Mouse (Mus musculus): ENCODE measurements around the gene Cntrl. TPM values are rescaled to one million over a fixed set of nuclear protein-coding genes. Genes with fewer than 3 reads are reported as not detected.

Cntrl gene
- total RNA-seq, 1 experiment: 22.3 TPM

DNA sequence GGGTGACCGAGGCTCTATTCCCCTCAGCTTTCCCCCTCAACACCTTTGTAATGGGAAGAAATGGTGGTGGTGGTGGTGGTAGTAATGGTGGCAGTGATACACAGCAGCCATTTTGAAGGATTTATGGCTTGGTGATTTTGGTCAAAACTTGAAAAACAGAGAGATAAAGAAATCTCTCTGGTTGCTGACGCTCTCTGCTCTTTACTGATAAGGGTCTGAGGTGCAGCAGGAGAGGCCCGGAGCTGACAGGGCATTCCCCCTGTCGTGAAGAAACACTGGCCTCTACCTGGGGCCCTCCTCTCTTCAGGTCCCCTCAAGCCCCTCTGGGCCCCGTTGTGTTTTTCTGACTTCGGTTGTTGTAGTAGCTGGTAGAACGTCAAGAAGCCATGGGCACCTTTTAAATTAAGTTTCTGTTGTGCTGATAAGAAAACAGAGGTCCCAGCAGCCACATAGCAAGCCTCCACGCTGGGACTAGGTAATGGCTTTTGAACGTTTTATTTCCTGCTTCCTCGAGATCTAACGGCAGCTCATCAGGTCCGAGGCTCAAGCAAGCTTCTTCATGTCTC, 104.1 kb downstream of the Cntrl start:
- TF ChIP-seq ZC3H11A (IDR thresholded peaks at IDR 0.05; ENCODE audit: borderline replicate concordance, low read depth, low read length) (no peak), ZNF384 (IDR thresholded peaks at IDR 0.05; ENCODE audit: low read depth, low read length) (no peak), HCFC1 (IDR thresholded peaks at IDR 0.05; ENCODE audit: borderline replicate concordance, insufficient read depth, low read length) (no peak), MAFK (IDR thresholded peaks at IDR 0.05; ENCODE audit: insufficient read depth, low read depth, low read length) (no peak), CHD2 (IDR thresholded peaks at IDR 0.05; ENCODE audit: low read depth, low read length) (no peak)
- in situ Hi-C loops (cut with MboI; ENCODE audit: low sequenced_read_pairs in 2 of 2, unreplicated experiment in 2 of 2): no loop called here
- no peak overlapping the region for H3K27ac ChIP-seq (ENCODE audit: insufficient read depth, low read depth, low read length, poor library complexity, severe bottlenecking)
- no peaks in the 10 kb centered on the region for H3K4me1 ChIP-seq (ENCODE audit: control insufficient read depth in 2 of 2, insufficient read depth in 2 of 2, low read length in 2 of 2, poor library complexity in 1 of 2)
- no peaks in the 10 kb centered on the region for H3K36me3 ChIP-seq (ENCODE audit: control insufficient read depth, insufficient read depth, low read length, poor library complexity, severe bottlenecking)
- H3K4me3 ChIP-seq (ENCODE audit: insufficient read depth in 1 of 2, low read depth in 1 of 2, low read length in 2 of 2, poor library complexity in 1 of 2, severe bottlenecking in 1 of 2): no peak overlapping the region
- no peak for DNase-seq (ENCODE audit: low read depth, low spot score)
- no peaks in the 10 kb centered on the region for H3K9me3 ChIP-seq (ENCODE audit: control insufficient read depth, insufficient read depth, low read depth, low read length)
- H3K9ac ChIP-seq (ENCODE audit: insufficient read depth, low read depth, low read length, poor library complexity, severe bottlenecking): no peak overlapping the region

DNA sequence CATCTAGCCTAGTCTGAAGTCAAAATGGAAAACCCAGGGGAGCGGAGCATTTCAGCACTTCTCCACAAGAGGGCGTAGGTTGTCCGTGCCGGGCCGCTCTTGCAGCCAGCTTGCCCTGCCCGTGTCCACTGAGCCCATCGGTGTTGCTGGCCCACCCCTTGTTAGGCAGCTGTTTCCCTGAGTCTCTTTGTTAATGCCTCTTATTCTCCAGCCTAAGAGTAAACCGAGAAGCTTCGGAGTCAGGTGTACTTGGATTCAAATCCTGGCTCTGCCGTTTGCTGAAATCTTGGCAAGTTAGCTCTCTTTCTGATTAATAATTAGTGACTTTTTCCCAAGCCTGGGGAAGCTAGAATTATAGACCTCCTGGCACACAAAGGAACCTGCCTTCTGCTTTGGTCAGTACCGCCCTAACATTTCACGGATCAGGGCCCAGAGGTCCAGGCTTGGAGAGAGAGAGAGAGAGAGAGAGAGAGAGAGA, 105.6 kb downstream of the Cntrl start:
- Histone ChIP-seq H3K4me3 (ENCODE audit: insufficient read depth in 1 of 2, low read depth in 1 of 2, low read length in 2 of 2, poor library complexity in 1 of 2, severe bottlenecking in 1 of 2) (peak overlapping the region in 1 of 2 experiments; percentile 22; a peak in 1 of 4 replicates), H3K9me3 (ENCODE audit: control insufficient read depth, insufficient read depth, low read depth, low read length) (no peaks in the 10 kb centered on the region), H3K36me3 (ENCODE audit: control insufficient read depth, insufficient read depth, low read length, poor library complexity, severe bottlenecking) (no peaks in the 10 kb centered on the region), H3K9ac (ENCODE audit: insufficient read depth, low read depth, low read length, poor library complexity, severe bottlenecking) (no peak overlapping the region), H3K4me1 (ENCODE audit: control insufficient read depth in 2 of 2, insufficient read depth in 2 of 2, low read length in 2 of 2, poor library complexity in 1 of 2) (0 out of 4 replicates have a peak, but pooled peaks cover 0 to 2% of the 10 kb centered on the region in 2 experiments), H3K27ac (ENCODE audit: insufficient read depth, low read depth, low read length, poor library complexity, severe bottlenecking) (no peak overlapping the region)
- DNase-seq (ENCODE audit: low read depth, low spot score): peak; percentile 56
- TF ChIP-seq ZC3H11A (IDR thresholded peaks at IDR 0.05; ENCODE audit: borderline replicate concordance, low read depth, low read length): peak; percentile 83; the same call in 1 of the 2 replicates
- no peak for TF ChIP-seq ZNF384 (IDR thresholded peaks at IDR 0.05; ENCODE audit: low read depth, low read length)
- in situ Hi-C loops (cut with MboI; ENCODE audit: low sequenced_read_pairs in 2 of 2, unreplicated experiment in 2 of 2): no loop called here

DNA sequence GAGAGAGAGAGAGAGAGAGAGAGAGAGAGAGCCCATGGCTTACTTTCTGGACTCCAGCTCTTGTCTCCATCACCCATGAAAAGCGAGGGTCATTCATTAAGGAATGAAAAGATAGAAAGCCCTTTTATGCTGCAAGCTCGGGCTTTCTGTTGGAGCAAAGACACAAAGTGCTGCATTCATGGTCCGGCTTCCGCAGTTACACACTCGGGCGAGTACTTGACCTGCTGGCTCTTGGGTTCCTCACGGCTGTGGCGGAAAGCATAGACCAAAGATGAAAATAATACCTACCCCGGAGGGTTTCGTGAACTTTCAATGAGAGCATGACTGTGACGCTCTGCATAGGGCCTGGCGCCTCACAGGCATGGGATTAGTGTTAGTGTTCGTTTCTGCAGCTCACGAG, 106.1 kb downstream of the Cntrl start:
- TF ChIP-seq CHD2 (IDR thresholded peaks at IDR 0.05; ENCODE audit: low read depth, low read length) (no peak), MAFK (IDR thresholded peaks at IDR 0.05; ENCODE audit: insufficient read depth, low read depth, low read length) (no peak), ZC3H11A (IDR thresholded peaks at IDR 0.05; ENCODE audit: borderline replicate concordance, low read depth, low read length) (no peak), ZNF384 (IDR thresholded peaks at IDR 0.05; ENCODE audit: low read depth, low read length) (no peak), HCFC1 (IDR thresholded peaks at IDR 0.05; ENCODE audit: borderline replicate concordance, insufficient read depth, low read length) (no peak)
- H3K4me1 ChIP-seq (ENCODE audit: control insufficient read depth in 2 of 2, insufficient read depth in 2 of 2, low read length in 2 of 2, poor library complexity in 1 of 2): 0 out of 4 replicates have a peak, but pooled peaks cover 0 to 2% of the 10 kb centered on the region in 2 experiments
- no peaks in the 10 kb centered on the region for H3K36me3 ChIP-seq (ENCODE audit: control insufficient read depth, insufficient read depth, low read length, poor library complexity, severe bottlenecking)
- no peak for DNase-seq (ENCODE audit: low read depth, low spot score)
- no peaks in the 10 kb centered on the region for H3K9me3 ChIP-seq (ENCODE audit: control insufficient read depth, insufficient read depth, low read depth, low read length)
- no peak overlapping the region for H3K27ac ChIP-seq (ENCODE audit: insufficient read depth, low read depth, low read length, poor library complexity, severe bottlenecking)
- no peak overlapping the region for H3K4me3 ChIP-seq (ENCODE audit: insufficient read depth in 1 of 2, low read depth in 1 of 2, low read length in 2 of 2, poor library complexity in 1 of 2, severe bottlenecking in 1 of 2)
- H3K9ac ChIP-seq (ENCODE audit: insufficient read depth, low read depth, low read length, poor library complexity, severe bottlenecking): no peak overlapping the region
- in situ Hi-C loops (cut with MboI; ENCODE audit: low sequenced_read_pairs in 2 of 2, unreplicated experiment in 2 of 2): no loop called here

DNA sequence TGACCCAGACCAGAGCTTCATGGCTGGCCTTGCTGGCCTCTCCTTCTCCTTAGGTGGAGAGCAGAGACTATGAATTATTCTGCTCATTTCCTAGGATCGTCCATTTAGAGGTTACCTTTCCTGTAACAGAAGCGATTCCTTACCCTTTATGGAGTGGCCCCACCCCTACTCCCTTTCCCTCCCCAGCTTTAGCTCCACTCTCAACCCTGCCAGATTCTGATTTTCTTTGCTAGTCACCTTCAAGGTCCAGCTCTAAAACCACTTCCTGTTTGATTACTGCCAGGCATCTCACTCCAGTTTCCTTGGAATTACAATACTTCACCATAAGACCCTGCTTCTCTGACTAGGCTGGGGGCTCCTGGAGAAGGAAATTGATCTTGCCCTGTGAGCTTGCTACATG, 107.4 kb downstream of the Cntrl start:
- Histone ChIP-seq H3K4me3 (ENCODE audit: insufficient read depth in 1 of 2, low read depth in 1 of 2, low read length in 2 of 2, poor library complexity in 1 of 2, severe bottlenecking in 1 of 2) (no peak overlapping the region), H3K36me3 (ENCODE audit: control insufficient read depth, insufficient read depth, low read length, poor library complexity, severe bottlenecking) (no peaks in the 10 kb centered on the region), H3K27ac (ENCODE audit: insufficient read depth, low read depth, low read length, poor library complexity, severe bottlenecking) (no peak overlapping the region), H3K4me1 (ENCODE audit: control insufficient read depth in 2 of 2, insufficient read depth in 2 of 2, low read length in 2 of 2, poor library complexity in 1 of 2) (0 out of 4 replicates have a peak, but pooled peaks cover 0 to 2% of the 10 kb centered on the region in 2 experiments), H3K9me3 (ENCODE audit: control insufficient read depth, insufficient read depth, low read depth, low read length) (no peaks in the 10 kb centered on the region), H3K9ac (ENCODE audit: insufficient read depth, low read depth, low read length, poor library complexity, severe bottlenecking) (no peak overlapping the region)
- TF ChIP-seq HCFC1 (IDR thresholded peaks at IDR 0.05; ENCODE audit: borderline replicate concordance, insufficient read depth, low read length) (no peak), CHD2 (IDR thresholded peaks at IDR 0.05; ENCODE audit: low read depth, low read length) (no peak), ZC3H11A (IDR thresholded peaks at IDR 0.05; ENCODE audit: borderline replicate concordance, low read depth, low read length) (no peak), ZNF384 (IDR thresholded peaks at IDR 0.05; ENCODE audit: low read depth, low read length) (no peak), MAFK (IDR thresholded peaks at IDR 0.05; ENCODE audit: insufficient read depth, low read depth, low read length) (no peak)
- in situ Hi-C loops (cut with MboI; ENCODE audit: low sequenced_read_pairs in 2 of 2, unreplicated experiment in 2 of 2): no loop called here
- no peak for DNase-seq (ENCODE audit: low read depth, low spot score)
